Mouse (Mus musculus): ENCODE results near the gene Il1a. TPM values are rescaled to one million over a fixed set of nuclear protein-coding genes. Genes with fewer than 3 reads are reported as not detected.

Gene Il1a
- polyA plus RNA-seq, 1 experiment: 2.7 TPM

GRCm38 (mm10) chr2:129314880-129315279 lies 5.1 kb upstream of the Il1a start:
- WGBS: 71% methylated on average over 6 of the region's 6 CpGs
- no peak for DNase-seq
- Histone ChIP-seq H3K4me3 (replicated peaks; ENCODE audit: extremely low read depth, low read depth, low read length) (no peak overlapping the region), H3K4me1 (ENCODE audit: control insufficient read depth, insufficient read depth, low read length) (0 out of 2 replicates have a peak, but pooled peaks cover 2% of the 10 kb centered on the region)
- TF ChIP-seq CTCF (IDR thresholded peaks at IDR 0.05; ENCODE audit: insufficient read depth, low read length) (no peak), POLR2A (IDR thresholded peaks at IDR 0.05; ENCODE audit: borderline replicate concordance, extremely low read depth, low read depth, low read length) (no peak)

GRCm38 (mm10) chr2:129313934-129314333 lies 4.2 kb upstream of the Il1a start:
- WGBS: 95% methylated on average over 1 of the region's 1 CpGs
- Histone ChIP-seq H3K4me1 (ENCODE audit: control insufficient read depth, insufficient read depth, low read length) (0 out of 2 replicates have a peak, but pooled peaks cover 2% of the 10 kb centered on the region), H3K4me3 (replicated peaks; ENCODE audit: extremely low read depth, low read depth, low read length) (no peak overlapping the region)
- TF ChIP-seq POLR2A (IDR thresholded peaks at IDR 0.05; ENCODE audit: borderline replicate concordance, extremely low read depth, low read depth, low read length): no peak
- no peak for TF ChIP-seq CTCF (IDR thresholded peaks at IDR 0.05; ENCODE audit: insufficient read depth, low read length)
- DNase-seq: no peak

- peaks cover 4% of the 10 kb centered on the region; the same call in 1 of the 2 replicates for H3K4me1 ChIP-seq (ENCODE audit: control insufficient read depth, insufficient read depth, low read length)
- WGBS: 69% methylated on average over 4 of the region's 4 CpGs
- H3K4me3 ChIP-seq (replicated peaks; ENCODE audit: extremely low read depth, low read depth, low read length): no peak overlapping the region
- no peak for DNase-seq
- TF ChIP-seq CTCF (IDR thresholded peaks at IDR 0.05; ENCODE audit: insufficient read depth, low read length) (no peak), POLR2A (IDR thresholded peaks at IDR 0.05; ENCODE audit: borderline replicate concordance, extremely low read depth, low read depth, low read length) (no peak)
Measured at GRCm38 (mm10) chr2:129306020-129306419, 3.8 kb downstream of the Il1a start.

GRCm38 (mm10) chr2:129297589-129297982 lies 12.2 kb downstream of the Il1a start:
- DNase-seq: no peak
- WGBS: 2% methylated on average over 10 of the region's 10 CpGs
- TF ChIP-seq CTCF (IDR thresholded peaks at IDR 0.05; ENCODE audit: insufficient read depth, low read length): no peak
- TF ChIP-seq POLR2A (IDR thresholded peaks at IDR 0.05; ENCODE audit: borderline replicate concordance, extremely low read depth, low read depth, low read length): no peak
- H3K4me3 ChIP-seq (replicated peaks; ENCODE audit: extremely low read depth, low read depth, low read length): peak overlapping the region; percentile 67
- 0 out of 2 replicates have a peak, but pooled peaks cover under 1% of the 10 kb centered on the region for H3K4me1 ChIP-seq (ENCODE audit: control insufficient read depth, insufficient read depth, low read length)

- peak; percentile 98 for DNase-seq
- H3K4me3 ChIP-seq (replicated peaks; ENCODE audit: extremely low read depth, low read depth, low read length): peak within 1 kb of the TSS; percentile 70
- under 1% methylated on average over 50 of the region's 50 CpGs for WGBS
- no peaks in the 10 kb centered on the region for H3K4me1 ChIP-seq (ENCODE audit: control insufficient read depth, insufficient read depth, low read length)
- TF ChIP-seq POLR2A (IDR thresholded peaks at IDR 0.05; ENCODE audit: borderline replicate concordance, extremely low read depth, low read depth, low read length) (peak; percentile 91; the same call in 1 of the 2 replicates), CTCF (IDR thresholded peaks at IDR 0.05; ENCODE audit: insufficient read depth, low read length) (no peak)
Measured at GRCm38 (mm10) chr2:129296671-129297588, 12.8 kb downstream of the Il1a start, which contains the start of gene Ckap2l. Gene Ckap2l, minus strand, starts transcription at chr2:129297212.

- WGBS: 35% methylated on average over 5 of the region's 5 CpGs
- H3K4me1 ChIP-seq (ENCODE audit: control insufficient read depth, insufficient read depth, low read length): no peaks in the 10 kb centered on the region
Measured at GRCm38 (mm10) chr2:129296086-129296485, 13.7 kb downstream of the Il1a start.

GRCm38 (mm10) chr2:129295075-129295474 lies 14.7 kb downstream of the Il1a start:
- Histone ChIP-seq H3K4me1 (ENCODE audit: control insufficient read depth, insufficient read depth, low read length) (no peaks in the 10 kb centered on the region), H3K4me3 (replicated peaks; ENCODE audit: extremely low read depth, low read depth, low read length) (no peak overlapping the region)
- 89% methylated on average over 5 of the region's 5 CpGs for WGBS
- no peak for DNase-seq
- no peak for TF ChIP-seq CTCF (IDR thresholded peaks at IDR 0.05; ENCODE audit: insufficient read depth, low read length)
- TF ChIP-seq POLR2A (IDR thresholded peaks at IDR 0.05; ENCODE audit: borderline replicate concordance, extremely low read depth, low read depth, low read length): no peak

More at GRCm38 (mm10) chr2:129296086-129296485, 13.7 kb downstream of the Il1a start:
- TF ChIP-seq POLR2A (IDR thresholded peaks at IDR 0.05; ENCODE audit: borderline replicate concordance, extremely low read depth, low read depth, low read length) (no peak), CTCF (IDR thresholded peaks at IDR 0.05; ENCODE audit: insufficient read depth, low read length) (no peak)
- no peak overlapping the region for H3K4me3 ChIP-seq (replicated peaks; ENCODE audit: extremely low read depth, low read depth, low read length)
- DNase-seq: no peak

GRCm38 (mm10) chr2:129273823-129274222 lies 35.9 kb downstream of the Il1a start:
- no peaks in the 10 kb centered on the region for H3K4me1 ChIP-seq (ENCODE audit: control insufficient read depth, insufficient read depth, low read length)
- WGBS: 95% methylated on average over 5 of the region's 5 CpGs

GRCm38 (mm10) chr2:129270621-129271020 lies 39.2 kb downstream of the Il1a start:
- Histone ChIP-seq H3K4me1 (ENCODE audit: control insufficient read depth, insufficient read depth, low read length) (no peaks in the 10 kb centered on the region), H3K4me3 (replicated peaks; ENCODE audit: extremely low read depth, low read depth, low read length) (no peak overlapping the region)
- TF ChIP-seq CTCF (IDR thresholded peaks at IDR 0.05; ENCODE audit: insufficient read depth, low read length): no peak
- TF ChIP-seq POLR2A (IDR thresholded peaks at IDR 0.05; ENCODE audit: borderline replicate concordance, extremely low read depth, low read depth, low read length): no peak
- no peak for DNase-seq
- WGBS: 86% methylated on average over 9 of the region's 9 CpGs

More at GRCm38 (mm10) chr2:129273823-129274222, 35.9 kb downstream of the Il1a start:
- TF ChIP-seq CTCF (IDR thresholded peaks at IDR 0.05; ENCODE audit: insufficient read depth, low read length): no peak
- no peak for TF ChIP-seq POLR2A (IDR thresholded peaks at IDR 0.05; ENCODE audit: borderline replicate concordance, extremely low read depth, low read depth, low read length)
- no peak for DNase-seq
- H3K4me3 ChIP-seq (replicated peaks; ENCODE audit: extremely low read depth, low read depth, low read length): no peak overlapping the region
